Mouse (Mus musculus): ENCODE data around the gene Rps3. TPM values are rescaled to one million over a fixed set of nuclear protein-coding genes. Genes with fewer than 3 reads are reported as not detected.

The Rps3 gene
- polyA plus RNA-seq, 1 experiment from 2014 or later = 472 TPM

DNA sequence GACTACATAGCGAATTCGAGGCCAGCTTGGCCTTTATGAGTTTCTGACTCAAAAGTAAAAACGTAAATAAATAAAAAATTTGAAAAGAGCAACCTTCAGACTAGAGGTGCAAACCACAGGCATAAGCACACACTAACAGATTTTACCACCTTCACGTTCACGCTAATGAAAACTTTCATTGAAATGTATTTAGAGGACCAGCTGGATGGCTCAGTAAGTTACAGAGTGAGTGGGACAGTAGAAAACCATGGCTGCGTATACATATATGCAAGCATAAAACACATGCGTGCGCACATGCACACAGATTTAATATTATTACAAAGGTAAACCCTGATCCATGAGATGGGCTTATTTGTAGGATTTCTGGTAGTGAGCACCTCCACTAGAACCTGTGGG, 384 bp upstream of the Rps3 start:
- Histone ChIP-seq H3K4me3 (ENCODE audit: low read depth, low read length) (peak overlapping the region; percentile 80; the same call in 1 of the 2 replicates), H3K9ac (replicated peaks) (no peak overlapping the region), H3K4me1 (ENCODE audit: insufficient read depth) (peaks cover 30% of the 10 kb centered on the region), H3K4me2 (ENCODE audit: low read depth, low read length) (peak overlapping the region; percentile 58), H3K9me3 (ENCODE audit: low read length) (no peaks in the 10 kb centered on the region), H3K36me3 (replicated peaks; ENCODE audit: insufficient read depth, low read length) (peaks cover 34% of the 10 kb centered on the region), H3K27ac (ENCODE audit: low read depth) (peak overlapping the region; percentile 25; the same call in 1 of the 2 replicates), H3K27me3 (ENCODE audit: insufficient read depth, low read length) (no peaks in the 10 kb centered on the region)
- TF ChIP-seq EP300 (IDR thresholded peaks at IDR 0.05; ENCODE audit: low read depth) (no peak), CTCF (IDR thresholded peaks at IDR 0.05; ENCODE audit: low read depth) (no peak)
- WGBS (ENCODE audit: insufficient replicate concordance) = 42% methylated on average over 8 of the region's 8 CpGs
- no peak for DNase-seq
- ATAC-seq = no peak

DNA sequence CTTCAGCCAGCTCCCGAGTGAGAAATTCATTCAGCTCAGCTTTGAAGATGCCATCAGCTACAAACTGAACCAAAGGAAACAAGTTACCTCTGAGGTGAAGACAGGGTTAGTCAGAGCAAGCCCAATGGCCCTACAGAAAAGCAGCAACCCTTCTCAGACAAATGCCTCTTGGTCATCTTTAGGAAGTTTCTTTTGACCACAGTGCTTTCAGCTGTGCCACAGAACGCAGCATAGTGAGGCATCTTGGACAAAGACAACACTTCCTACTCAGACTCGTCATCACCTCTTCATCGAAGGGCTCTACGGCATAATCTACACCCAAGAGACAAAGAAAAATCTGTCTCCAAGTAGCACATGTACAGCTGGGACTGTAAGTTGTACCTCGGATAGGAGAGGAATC, 901 bp downstream of the Rps3 start:
- ATAC-seq = no peak
- TF ChIP-seq CTCF (IDR thresholded peaks at IDR 0.05; ENCODE audit: low read depth) (no peak), EP300 (IDR thresholded peaks at IDR 0.05; ENCODE audit: low read depth) (no peak)

DNA sequence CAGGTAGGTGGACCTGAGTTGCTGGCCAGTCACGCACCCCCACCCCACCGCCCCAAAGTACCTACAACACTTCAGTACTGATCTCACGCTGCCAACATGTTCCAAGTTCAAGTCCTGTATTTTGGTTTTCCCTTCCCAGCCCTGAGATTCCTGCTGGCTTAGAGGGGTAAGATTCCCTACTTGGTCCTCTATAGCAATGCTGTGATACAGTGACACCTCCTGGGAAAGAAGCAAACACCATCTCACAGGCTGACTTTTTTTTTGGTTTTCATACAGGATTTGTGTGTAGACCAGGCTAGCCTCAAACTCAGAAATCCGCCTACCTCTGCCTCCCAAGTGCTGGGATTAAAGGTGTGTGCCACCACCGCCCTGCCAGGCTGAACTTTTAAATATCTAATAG, 6.3 kb downstream of the Rps3 start:
- Histone ChIP-seq H3K27me3 (ENCODE audit: insufficient read depth, low read length) (no peaks in the 10 kb centered on the region), H3K4me3 (ENCODE audit: low read depth, low read length) (no peak overlapping the region), H3K4me1 (ENCODE audit: insufficient read depth) (peaks cover 34% of the 10 kb centered on the region), H3K27ac (ENCODE audit: low read depth) (no peak overlapping the region), H3K9ac (replicated peaks) (no peak overlapping the region), H3K9me3 (ENCODE audit: low read length) (no peaks in the 10 kb centered on the region), H3K36me3 (replicated peaks; ENCODE audit: insufficient read depth, low read length) (peaks cover 70% of the 10 kb centered on the region), H3K4me2 (ENCODE audit: low read depth, low read length) (no peak overlapping the region)
- no peak for ATAC-seq
- 74% methylated on average over 5 of the region's 5 CpGs for WGBS (ENCODE audit: insufficient replicate concordance)
- no peak for DNase-seq
- TF ChIP-seq CTCF (IDR thresholded peaks at IDR 0.05; ENCODE audit: low read depth) (0 out of 2 replicates have a peak, but pooled peaks have one; percentile 3), EP300 (IDR thresholded peaks at IDR 0.05; ENCODE audit: low read depth) (no peak)

More for the DNA sequence above, 901 bp downstream of the Rps3 start:
- H3K4me3 ChIP-seq (ENCODE audit: low read depth, low read length) = peak overlapping the region; percentile 80
- H3K27ac ChIP-seq (ENCODE audit: low read depth) = peak overlapping the region; percentile 82
- peak overlapping the region; percentile 89 for H3K4me2 ChIP-seq (ENCODE audit: low read depth, low read length)
- DNase-seq = no peak
- 3% methylated on average over 6 of the region's 6 CpGs for WGBS (ENCODE audit: insufficient replicate concordance)
- peaks cover 47% of the 10 kb centered on the region for H3K36me3 ChIP-seq (replicated peaks; ENCODE audit: insufficient read depth, low read length)
- peak overlapping the region; percentile 84 for H3K9ac ChIP-seq (replicated peaks)
- no peaks in the 10 kb centered on the region for H3K27me3 ChIP-seq (ENCODE audit: insufficient read depth, low read length)
- no peaks in the 10 kb centered on the region for H3K9me3 ChIP-seq (ENCODE audit: low read length)
- peaks cover 30% of the 10 kb centered on the region for H3K4me1 ChIP-seq (ENCODE audit: insufficient read depth)

DNA sequence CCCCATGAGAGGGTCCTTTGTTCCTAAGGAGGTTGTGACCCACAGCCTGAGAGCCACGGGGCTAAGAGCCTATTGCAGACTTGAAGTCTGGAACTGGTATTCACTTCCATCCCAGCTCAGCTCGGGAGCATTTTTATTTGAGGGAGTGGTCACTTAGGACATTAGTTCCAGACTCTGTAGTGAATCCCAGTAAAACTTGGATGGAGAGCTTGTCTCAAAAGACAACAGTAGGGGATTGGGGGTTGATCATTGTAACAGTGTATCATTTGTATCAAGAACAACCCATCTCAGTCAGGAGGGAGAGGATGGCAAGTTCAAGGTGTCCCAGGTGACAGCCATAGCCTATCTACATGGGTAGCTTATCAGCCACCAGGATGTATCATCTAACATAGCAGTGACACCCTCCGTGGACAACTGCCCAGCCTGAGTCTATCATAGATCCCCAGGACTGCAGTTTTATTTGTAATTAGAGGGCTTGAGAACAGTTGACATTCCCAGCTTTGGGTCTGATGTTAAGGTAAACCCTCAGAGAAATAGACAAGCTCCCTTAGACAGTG, 6.9 kb downstream of the Rps3 start:
- no peak overlapping the region for H3K4me2 ChIP-seq (ENCODE audit: low read depth, low read length)
- H3K36me3 ChIP-seq (replicated peaks; ENCODE audit: insufficient read depth, low read length) = peaks cover 64% of the 10 kb centered on the region
- H3K4me1 ChIP-seq (ENCODE audit: insufficient read depth) = peaks cover 28% of the 10 kb centered on the region
- H3K9ac ChIP-seq (replicated peaks) = no peak overlapping the region
- H3K27me3 ChIP-seq (ENCODE audit: insufficient read depth, low read length) = no peaks in the 10 kb centered on the region
- TF ChIP-seq EP300 (IDR thresholded peaks at IDR 0.05; ENCODE audit: low read depth) = no peak
- no peak for TF ChIP-seq CTCF (IDR thresholded peaks at IDR 0.05; ENCODE audit: low read depth)
- no peaks in the 10 kb centered on the region for H3K9me3 ChIP-seq (ENCODE audit: low read length)
- no peak overlapping the region for H3K27ac ChIP-seq (ENCODE audit: low read depth)
- DNase-seq (no peak), ATAC-seq (no peak)
- no peak overlapping the region for H3K4me3 ChIP-seq (ENCODE audit: low read depth, low read length)
- 40% methylated on average over 3 of the region's 3 CpGs for WGBS (ENCODE audit: insufficient replicate concordance)

DNA sequence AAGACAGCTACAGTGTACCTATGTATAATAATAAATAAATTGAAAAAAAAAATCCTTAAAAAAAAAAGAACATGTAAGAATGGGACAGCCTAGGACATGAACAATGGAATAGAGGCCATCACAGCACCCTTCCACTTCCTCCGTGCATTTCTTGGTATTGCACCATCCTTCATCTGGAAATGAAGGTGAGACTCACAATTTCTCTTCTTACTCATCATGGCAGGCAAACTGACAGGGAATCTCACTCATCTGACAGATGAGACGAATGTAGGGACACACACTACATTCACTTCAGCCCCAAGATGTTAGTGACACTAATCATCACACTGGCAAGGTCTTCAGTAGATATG, 8.0 kb downstream of the Rps3 start:
- no peak for ATAC-seq
- no peak overlapping the region for H3K4me3 ChIP-seq (ENCODE audit: low read depth, low read length)
- H3K27ac ChIP-seq (ENCODE audit: low read depth) = no peak overlapping the region
- H3K36me3 ChIP-seq (replicated peaks; ENCODE audit: insufficient read depth, low read length) = peaks cover 53% of the 10 kb centered on the region
- 70% methylated on average over 2 of the region's 2 CpGs for WGBS (ENCODE audit: insufficient replicate concordance)
- no peaks in the 10 kb centered on the region for H3K27me3 ChIP-seq (ENCODE audit: insufficient read depth, low read length)
- DNase-seq = no peak
- H3K9ac ChIP-seq (replicated peaks) = no peak overlapping the region
- no peaks in the 10 kb centered on the region for H3K9me3 ChIP-seq (ENCODE audit: low read length)
- H3K4me1 ChIP-seq (ENCODE audit: insufficient read depth) = peaks cover 17% of the 10 kb centered on the region
- no peak overlapping the region for H3K4me2 ChIP-seq (ENCODE audit: low read depth, low read length)
- TF ChIP-seq CTCF (IDR thresholded peaks at IDR 0.05; ENCODE audit: low read depth) = no peak
- no peak for TF ChIP-seq EP300 (IDR thresholded peaks at IDR 0.05; ENCODE audit: low read depth)

DNA sequence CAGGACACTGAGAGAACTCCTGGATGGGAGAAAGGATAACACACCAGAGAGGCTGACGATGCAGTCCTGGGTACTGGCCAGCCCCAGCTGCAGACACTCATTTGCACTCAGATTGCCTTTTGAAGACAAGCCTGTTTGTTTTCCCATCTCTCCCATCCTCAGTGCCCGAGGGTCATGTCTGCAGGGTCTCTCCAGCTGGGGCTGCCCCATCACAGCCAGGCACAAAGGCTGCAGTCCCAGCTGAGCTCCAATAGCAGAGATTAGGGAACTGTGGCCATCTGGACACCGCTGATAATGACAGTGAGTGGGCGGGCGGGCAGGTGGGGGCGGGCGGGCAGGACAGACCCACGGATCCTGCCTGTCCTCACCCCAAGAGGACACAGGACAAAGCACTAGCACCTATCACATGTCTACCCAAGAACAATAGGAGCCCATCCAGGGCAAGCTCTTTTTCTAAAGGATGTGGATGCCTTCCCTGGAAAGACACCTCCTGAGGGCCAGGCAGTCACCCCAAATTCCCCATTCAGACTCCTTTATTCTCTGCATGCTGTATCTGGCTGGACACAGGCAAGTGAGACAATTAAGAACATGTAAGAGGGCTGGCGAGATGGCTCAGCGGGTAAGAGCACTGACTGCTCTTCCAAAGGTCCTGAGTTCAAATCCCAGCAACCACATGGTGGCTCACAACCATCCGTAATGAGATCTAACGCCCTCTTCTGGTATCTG, 8.5 kb downstream of the Rps3 start:
- H3K4me2 ChIP-seq (ENCODE audit: low read depth, low read length) = 0 out of 2 replicates have a peak overlapping the region, but pooled peaks have one; percentile 22
- no peaks in the 10 kb centered on the region for H3K27me3 ChIP-seq (ENCODE audit: insufficient read depth, low read length)
- TF ChIP-seq EP300 (IDR thresholded peaks at IDR 0.05; ENCODE audit: low read depth) (peak; percentile 54; the same call in 1 of the 2 replicates), CTCF (IDR thresholded peaks at IDR 0.05; ENCODE audit: low read depth) (no peak)
- no peak overlapping the region for H3K4me3 ChIP-seq (ENCODE audit: low read depth, low read length)
- peaks cover 12% of the 10 kb centered on the region for H3K4me1 ChIP-seq (ENCODE audit: insufficient read depth)
- peaks cover 48% of the 10 kb centered on the region for H3K36me3 ChIP-seq (replicated peaks; ENCODE audit: insufficient read depth, low read length)
- ATAC-seq (peak; percentile 67), DNase-seq (peak; percentile 50)
- H3K9me3 ChIP-seq (ENCODE audit: low read length) = no peaks in the 10 kb centered on the region
- H3K9ac ChIP-seq (replicated peaks) = no peak overlapping the region
- H3K27ac ChIP-seq (ENCODE audit: low read depth) = peak overlapping the region; percentile 4; the same call in 1 of the 2 replicates
- WGBS (ENCODE audit: insufficient replicate concordance) = 52% methylated on average over 12 of the region's 12 CpGs
